Mouse (Mus musculus) layer of hippocampus, postnatal 14 days (tissue): Measurements from ENCODE around the gene Nr3c2. TPM values are rescaled to one million over a fixed set of nuclear protein-coding genes. Genes with fewer than 3 reads are reported as not detected.

Source experiments
- DNase-seq, 2 experiments: peaks; one replicate each; pipeline ENCODE4 v3.0.0; 2021 to 2022; ENCODE audit warnings: low spot score in 2 of 2, mixed read lengths in 1 of 2
- total RNA-seq, 2 experiments: library from RNA; stranded (reverse); gene quantifications; 2 replicates each; pipeline ENCODE4 v1.2.3; 2021

The Nr3c2 gene
- total RNA-seq, 2 experiments from 2014 or later = 129 to 136 TPM

DNA sequence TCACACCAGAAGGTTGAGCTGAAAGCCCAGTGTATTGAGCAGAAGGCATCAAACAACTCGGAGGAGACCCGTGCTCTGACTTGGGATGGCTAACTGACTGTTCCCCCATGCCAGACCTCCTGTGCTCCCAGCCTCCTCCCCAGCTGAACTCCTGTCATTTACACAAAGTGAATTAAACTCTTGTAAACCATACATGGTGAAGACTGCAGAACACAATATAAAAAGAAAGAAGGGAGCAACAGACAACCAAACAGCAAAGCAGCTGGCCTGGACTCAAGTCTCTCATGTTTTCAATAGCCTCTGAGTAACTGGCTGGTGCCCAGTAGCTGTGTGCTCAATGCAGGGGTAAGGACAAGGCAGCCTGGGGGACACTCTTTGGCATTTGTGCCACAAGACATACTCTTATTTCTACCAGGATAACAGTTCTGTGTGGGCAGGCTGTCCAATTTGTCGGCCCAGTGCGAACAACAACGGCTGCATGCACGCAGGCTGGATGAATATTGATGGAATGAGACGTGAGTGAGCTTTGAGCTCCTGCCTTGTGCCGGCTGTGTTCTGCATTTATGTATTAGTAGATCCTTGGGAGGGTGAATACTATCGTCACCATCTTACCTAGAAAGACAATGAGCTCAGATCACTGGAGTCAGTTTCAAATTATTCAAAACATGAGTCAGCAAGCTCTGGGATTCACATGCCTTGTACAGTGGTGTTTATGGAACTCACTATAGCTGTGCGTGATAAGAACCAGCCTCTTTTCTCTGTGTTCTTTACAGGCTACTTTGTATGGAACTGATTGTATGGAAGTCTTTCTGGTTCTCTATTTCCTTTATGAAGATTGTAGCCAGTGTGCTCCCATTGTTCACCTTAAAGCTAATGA, 152.4 kb downstream of the Nr3c2 start:
- DNase-seq = peak; percentile 32 to 54

DNA sequence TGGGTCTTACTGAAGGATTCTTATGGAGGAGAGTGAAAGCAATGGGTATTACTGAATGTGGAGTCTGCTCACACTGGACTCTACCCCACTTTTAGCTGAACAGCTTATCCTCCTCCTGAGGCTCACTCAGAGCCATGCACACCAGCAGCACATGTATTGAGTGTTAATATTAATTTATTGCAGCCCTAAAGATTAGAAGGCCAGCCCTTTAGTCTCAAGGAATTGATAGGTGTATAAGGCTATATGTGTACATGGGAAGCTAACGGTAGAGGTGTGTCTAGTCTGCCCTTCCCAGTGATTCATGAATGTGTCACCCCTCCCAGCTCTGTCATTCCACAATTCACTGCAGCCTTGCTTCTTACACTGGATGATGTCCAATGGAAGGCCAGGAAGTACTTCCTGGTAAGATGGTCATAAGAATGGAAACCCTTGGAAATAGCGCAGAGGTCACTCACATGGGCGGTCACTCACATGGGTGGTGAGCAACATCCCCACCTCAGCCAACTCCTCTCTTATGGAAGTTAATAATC, 156.3 kb downstream of the Nr3c2 start:
- DNase-seq = no peak

DNA sequence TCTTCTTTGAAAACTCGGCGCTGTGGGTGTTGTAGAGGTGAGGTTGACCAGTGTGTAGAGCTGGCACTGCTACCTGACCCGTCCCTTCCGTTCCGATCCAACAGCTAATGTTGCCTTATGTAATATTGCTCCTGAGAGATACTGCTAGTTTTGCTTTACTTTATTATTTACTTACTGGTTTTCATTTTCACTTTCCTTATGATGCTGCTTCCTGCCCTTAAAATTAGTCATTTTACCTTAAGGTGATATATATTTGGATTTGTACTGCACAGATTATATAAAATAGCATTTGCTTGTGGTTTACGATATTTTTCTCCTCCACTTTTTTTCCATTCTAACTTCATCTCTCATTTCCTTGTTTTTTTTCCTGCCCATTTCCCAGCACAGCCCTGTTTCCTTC, 157.6 kb downstream of the Nr3c2 start:
- no peak for DNase-seq

- no peak for DNase-seq
Observed at GRCm38 (mm10) chr8:77082687-77083086, 183.4 kb downstream of the Nr3c2 start.

DNA sequence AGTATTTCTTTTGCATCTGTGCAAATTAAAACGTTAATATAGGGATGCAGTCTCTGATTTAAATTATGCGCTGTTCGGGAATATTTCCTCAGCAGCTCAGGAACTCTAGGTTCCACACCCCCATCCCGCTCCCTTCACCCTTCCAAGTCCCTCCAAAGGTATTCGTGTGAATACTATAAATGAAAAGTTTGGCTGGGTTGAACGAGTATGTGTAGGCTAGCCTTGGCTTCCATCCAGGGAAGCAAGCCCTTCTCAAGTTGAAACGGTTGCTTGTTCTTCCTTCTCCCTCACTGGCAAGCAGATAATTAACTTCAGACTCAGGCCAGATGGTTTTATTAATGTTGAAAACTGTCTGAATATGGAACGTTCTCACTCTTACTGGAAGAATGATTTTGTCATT, 186.8 kb downstream of the Nr3c2 start:
- peak in 1 of 2 experiments; percentile 40 for DNase-seq

DNA sequence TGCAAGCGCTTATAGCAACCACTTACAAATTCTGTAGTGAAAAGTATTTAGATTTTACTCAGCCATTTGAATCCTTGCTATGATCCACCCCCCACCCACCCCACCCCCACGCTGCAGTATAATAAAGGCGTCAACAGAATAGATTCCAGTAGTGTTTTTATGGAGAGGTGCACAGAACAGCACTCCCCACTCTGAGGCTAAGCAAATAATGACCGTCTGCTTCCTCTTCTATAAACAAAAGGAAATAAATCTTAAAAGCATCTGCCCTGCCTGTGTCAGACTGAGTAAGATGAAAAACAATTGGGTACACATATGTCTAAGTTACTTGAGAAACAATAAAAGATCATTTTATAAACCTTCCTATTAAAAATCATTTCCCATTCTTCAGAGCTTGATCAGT, 197.5 kb downstream of the Nr3c2 start:
- no peak for DNase-seq

DNA sequence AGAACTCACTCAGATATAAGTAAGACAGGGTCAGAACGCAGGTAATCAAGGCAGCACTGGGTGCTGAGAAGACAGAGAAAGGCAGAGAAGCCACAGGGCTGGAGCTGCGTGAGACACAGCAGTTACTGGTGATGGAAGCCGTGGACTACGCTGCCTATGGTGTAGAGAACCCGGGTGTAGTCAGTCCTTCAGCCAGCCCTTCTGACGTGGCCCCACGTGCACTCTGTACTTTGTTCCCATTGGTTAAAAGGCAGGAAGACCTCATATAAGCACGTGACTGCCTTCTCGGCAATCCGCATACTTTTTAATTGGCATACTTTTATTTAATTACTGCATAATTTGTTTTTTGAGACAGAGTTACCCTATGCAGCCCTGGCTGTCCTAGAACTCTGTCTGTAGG, 198.9 kb downstream of the Nr3c2 start:
- DNase-seq = no peak

- no peak for DNase-seq
Observed at GRCm38 (mm10) chr8:77100370-77100769, 201.1 kb downstream of the Nr3c2 start.

DNA sequence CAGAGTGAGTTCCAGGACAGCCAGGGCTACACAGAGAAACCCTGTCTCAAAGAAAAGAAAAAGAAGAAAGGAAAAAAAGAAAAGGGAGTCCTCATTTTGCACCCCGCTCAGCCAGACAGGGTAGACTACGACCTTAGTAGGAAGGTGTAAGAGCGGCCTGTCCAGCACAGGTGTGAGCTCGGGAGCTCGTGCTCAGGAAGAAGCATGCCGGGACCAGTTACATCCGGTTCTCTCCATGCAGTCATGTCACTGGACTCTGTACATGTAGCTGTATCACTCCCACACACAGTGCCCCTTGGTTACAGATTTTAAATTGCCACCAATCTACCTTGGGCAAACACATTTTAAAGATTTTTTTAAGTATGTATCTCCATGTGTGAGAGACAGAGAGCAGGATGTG, 203.6 kb downstream of the Nr3c2 start:
- no peak for DNase-seq

GRCm38 (mm10) chr8:77112719-77113118, 213.5 kb downstream of the Nr3c2 start:
- DNase-seq = no peak

- peak in 1 of 2 experiments; percentile 23 for DNase-seq
Observed at GRCm38 (mm10) chr8:77114769-77115168, 215.5 kb downstream of the Nr3c2 start.

DNA sequence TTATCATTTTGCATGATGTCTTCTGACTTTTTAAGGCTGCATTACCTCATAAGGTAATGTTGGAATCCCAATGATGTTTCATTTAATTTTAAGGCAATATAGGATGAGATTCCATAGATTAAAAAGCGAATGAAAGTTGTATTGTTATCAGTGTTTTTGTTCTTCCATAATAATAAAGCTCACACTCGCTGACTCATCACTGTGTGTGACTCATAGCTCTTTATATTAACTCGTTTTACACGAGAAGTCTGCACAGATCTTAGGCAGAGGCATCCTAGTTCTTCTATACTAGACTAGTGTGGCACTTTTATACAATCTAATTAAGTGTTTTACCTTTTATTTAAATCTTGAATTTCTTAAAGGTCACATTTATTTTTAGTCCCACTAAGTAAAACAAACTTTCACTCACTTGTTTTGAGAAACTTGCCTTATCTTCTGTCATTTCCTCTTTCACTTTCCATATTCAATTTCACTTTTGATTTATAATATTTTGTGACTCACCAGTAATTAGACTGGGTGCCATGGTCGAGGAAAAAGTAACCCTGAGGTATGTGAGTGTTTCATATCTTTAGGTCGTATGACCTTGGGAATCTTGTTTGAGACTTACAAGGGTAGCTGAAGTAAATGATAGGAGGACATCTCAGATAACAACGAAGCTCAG, 217.3 kb downstream of the Nr3c2 start:
- no peak for DNase-seq

DNA sequence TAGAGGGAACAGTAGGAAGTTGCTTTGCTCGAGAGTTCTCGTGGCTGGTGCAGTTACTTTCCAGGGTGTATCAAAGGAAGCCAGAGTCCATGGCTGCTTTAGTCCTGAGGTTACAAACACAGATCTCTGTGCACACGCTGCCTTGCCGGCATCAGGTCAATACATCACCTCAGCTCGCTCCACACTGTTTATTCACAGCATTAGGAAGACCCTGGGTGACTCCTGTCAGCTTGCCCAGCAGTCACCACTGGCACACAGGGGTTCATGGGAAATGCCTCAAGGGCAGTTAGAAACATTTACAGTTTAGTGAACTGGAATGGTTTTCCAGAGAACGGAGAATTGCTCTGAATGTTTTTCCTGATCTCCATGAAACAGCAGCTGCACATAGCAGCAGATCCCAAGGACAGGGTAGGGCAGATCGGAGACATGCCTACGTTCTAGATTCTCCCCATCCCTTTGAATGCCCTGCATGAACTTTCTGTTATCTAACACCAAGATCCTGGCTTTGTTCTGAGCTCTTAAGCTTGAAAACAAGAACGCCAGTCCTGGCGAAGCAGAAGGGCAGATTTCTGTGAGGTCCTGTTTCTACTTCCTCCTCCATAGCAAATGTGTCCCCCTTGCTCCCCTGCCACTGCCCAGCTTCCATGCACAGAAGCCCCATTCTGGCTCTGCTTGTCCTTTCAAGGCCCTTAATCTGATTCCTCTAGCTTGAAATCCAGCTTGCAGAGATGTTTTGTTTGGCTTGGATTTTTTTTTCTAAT, 221.7 kb downstream of the Nr3c2 start:
- DNase-seq = no peak

- DNase-seq = no peak
Observed at GRCm38 (mm10) chr8:77121571-77121890, 222.3 kb downstream of the Nr3c2 start.

DNA sequence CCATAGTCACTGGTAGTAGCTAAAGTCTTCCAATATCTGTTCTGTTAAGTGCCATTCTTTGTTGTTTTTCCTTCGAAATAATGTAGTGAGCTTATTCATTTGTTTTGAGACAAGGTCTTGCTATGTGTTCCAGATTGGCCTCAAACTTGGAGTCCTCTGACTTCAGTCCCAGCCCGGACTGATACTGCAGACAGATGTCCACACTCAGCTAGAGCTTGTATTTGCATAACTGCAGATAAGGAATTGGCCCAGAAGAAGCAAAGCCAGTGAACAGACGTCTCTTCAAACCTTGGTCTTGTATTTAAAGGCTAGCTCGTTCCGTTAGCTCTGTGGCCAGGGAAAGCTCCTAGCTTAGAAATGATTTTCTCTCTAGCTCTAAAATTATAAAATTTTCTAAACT, 223.1 kb downstream of the Nr3c2 start:
- DNase-seq = no peak

- no peak for DNase-seq
Observed at GRCm38 (mm10) chr8:77125777-77126176, 226.5 kb downstream of the Nr3c2 start.

- no peak for DNase-seq
Observed at GRCm38 (mm10) chr8:77128006-77128405, 228.8 kb downstream of the Nr3c2 start.

DNA sequence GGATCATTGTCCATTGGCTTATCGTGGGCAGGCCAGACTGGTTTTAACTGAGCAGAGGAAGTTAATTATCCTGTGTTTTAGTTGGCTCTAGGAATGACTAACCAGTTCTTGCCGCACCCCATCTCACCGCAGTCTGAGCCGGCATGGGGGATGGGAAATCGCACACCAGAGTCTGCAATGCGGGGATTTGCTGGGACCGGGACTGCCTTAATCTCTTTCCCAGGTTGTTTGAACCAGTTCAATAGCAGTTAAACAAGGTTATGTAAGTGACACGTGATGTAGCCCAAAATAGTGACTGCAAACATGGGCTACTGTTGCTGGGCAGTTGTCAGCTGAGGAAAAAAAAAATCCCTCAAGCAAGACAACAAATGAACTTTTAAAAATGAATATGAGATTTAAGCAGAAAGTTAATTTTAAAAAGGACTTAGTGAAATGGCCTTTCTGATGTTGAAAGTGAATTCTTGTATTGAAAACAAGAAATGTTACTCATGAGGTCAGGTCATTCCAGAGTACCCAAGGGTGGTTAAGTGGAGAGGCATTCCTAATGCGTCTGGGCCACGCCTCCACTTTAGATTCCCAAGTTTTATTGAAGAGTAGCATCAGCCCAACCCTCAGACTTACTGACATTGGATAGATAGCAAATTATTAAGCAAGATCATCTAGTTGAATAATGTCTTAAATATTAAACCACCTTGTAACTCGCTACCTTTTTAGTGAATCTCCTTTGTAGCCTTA, 233.8 kb downstream of the Nr3c2 start:
- DNase-seq = peak in 1 of 2 experiments; percentile 14

GRCm38 (mm10) chr8:77133797-77134385, 234.6 kb downstream of the Nr3c2 start:
- no peak for DNase-seq

GRCm38 (mm10) chr8:77145285-77145684, 246.0 kb downstream of the Nr3c2 start:
- DNase-seq = no peak

GRCm38 (mm10) chr8:77154496-77154895, 255.3 kb downstream of the Nr3c2 start:
- DNase-seq = no peak
